In the genomic region with DNA sequence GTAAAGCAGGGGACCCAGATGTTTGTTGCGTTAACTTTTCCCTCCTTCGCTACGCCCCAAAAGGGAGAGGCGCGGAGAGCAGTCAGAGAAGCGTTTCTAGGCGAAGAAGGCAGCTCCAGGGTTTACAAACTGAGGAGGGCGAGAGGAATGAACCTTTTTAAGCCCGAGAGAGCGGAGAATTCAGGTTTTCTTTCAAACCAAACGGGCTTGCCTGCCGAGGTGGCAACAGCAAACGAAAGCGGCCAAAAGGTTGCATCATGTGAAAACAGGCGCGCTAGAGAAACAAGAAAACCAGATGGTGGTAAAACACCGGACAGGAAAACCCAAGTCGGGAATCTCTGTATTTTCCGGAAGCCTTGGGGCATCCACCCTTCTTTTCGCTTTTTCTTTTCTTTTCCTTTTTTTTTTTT, we compare ENCODE assay signal across 8 mouse cellular contexts. TPM values are rescaled to one million over a fixed set of nuclear protein-coding genes. Genes with fewer than 3 reads are reported as not detected.
DNase-seq lines count a peak whose midpoint lies in the region; ATAC-seq lines count a peak whose summit lies in the region.

No protein-coding gene starts in this region.

- H3K4me3 ChIP-seq in heart, embryonic 10.5 days, result peak overlapping the region; percentile 96
- H3K4me3 ChIP-seq in limb, embryonic 13.5 days, result peak overlapping the region; percentile 92
- peak overlapping the region; percentile 86 for H3K4me3 ChIP-seq in neural tube, embryonic 13.5 days

- H3K27ac ChIP-seq in heart, embryonic 10.5 days, result peak overlapping the region; percentile 99
- H3K27ac ChIP-seq in limb, embryonic 13.5 days, result peak overlapping the region; percentile 96; the same call in 1 of the 2 replicates
- peak overlapping the region; percentile 97 for H3K27ac ChIP-seq in neural tube, embryonic 13.5 days (replicated peaks)

- no peaks in the 10 kb centered on the region for H3K9me3 ChIP-seq in heart, embryonic 10.5 days
- no peaks in the 10 kb centered on the region for H3K9me3 ChIP-seq in limb, embryonic 13.5 days
- no peaks in the 10 kb centered on the region for H3K9me3 ChIP-seq in neural tube, embryonic 13.5 days

- DNase-seq in adrenal gland, adult 8-10 months, result peak; percentile 30
- DNase-seq in adrenal gland, postnatal 4 days (ENCODE audit: low spot score in 2 of 2), result no peak
- DNase-seq in thymus, postnatal 0 days (ENCODE audit: low spot score), result peak; percentile 39
- DNase-seq in thymus, adult 18-20 months, result no peak
- no peak for DNase-seq in heart, embryonic 10.5 days (ENCODE audit: low spot score)
- no peak for DNase-seq in left cerebral cortex, postnatal 14 days (ENCODE audit: low spot score in 2 of 2)

- WGBS in heart, embryonic 10.5 days, result under 1% methylated on average over 20 of the region's 20 CpGs
- under 1% methylated on average over 20 of the region's 20 CpGs for WGBS in limb, embryonic 13.5 days
- WGBS in neural tube, embryonic 13.5 days, result under 1% methylated on average over 20 of the region's 20 CpGs

- peaks cover 18% of the 10 kb centered on the region for H3K36me3 ChIP-seq in heart, embryonic 10.5 days
- no peaks in the 10 kb centered on the region for H3K36me3 ChIP-seq in limb, embryonic 13.5 days
- H3K36me3 ChIP-seq in neural tube, embryonic 13.5 days, result no peaks in the 10 kb centered on the region

- intact Hi-C loops in left cerebral cortex, postnatal 14 days (cut with DNase I), result loop anchor here (5.0 kb wide), 1 partner anchor 49 kb away; no protein-coding TSS in a partner anchor

- peaks cover 54% of the 10 kb centered on the region for H3K4me1 ChIP-seq in heart, embryonic 10.5 days
- peaks cover 52% of the 10 kb centered on the region for H3K4me1 ChIP-seq in limb, embryonic 13.5 days
- H3K4me1 ChIP-seq in neural tube, embryonic 13.5 days (replicated peaks), result peaks cover 57% of the 10 kb centered on the region

- no peaks in the 10 kb centered on the region for H3K27me3 ChIP-seq in heart, embryonic 10.5 days (ENCODE audit: insufficient read depth, poor library complexity, severe bottlenecking)
- peaks cover 12% of the 10 kb centered on the region for H3K27me3 ChIP-seq in limb, embryonic 13.5 days
- H3K27me3 ChIP-seq in neural tube, embryonic 13.5 days, result peaks cover 14% of the 10 kb centered on the region

- peak overlapping the region; percentile 95 for H3K9ac ChIP-seq in limb, embryonic 13.5 days
- H3K9ac ChIP-seq in neural tube, embryonic 13.5 days, result peak overlapping the region; percentile 91

- ATAC-seq in limb, embryonic 13.5 days (ENCODE audit: low FRiP score, low read depth), result no peak
- no peak for ATAC-seq in neural tube, embryonic 13.5 days (ENCODE audit: low read depth)

- peak overlapping the region; percentile 72 for H3K4me2 ChIP-seq in limb, embryonic 13.5 days (replicated peaks)
- H3K4me2 ChIP-seq in neural tube, embryonic 13.5 days, result peak overlapping the region; percentile 68

RNA-seq across cellular contexts. Expression of gene Clic4, which starts 1.2 kb away (rescaled TPM):
- 10 to 100 TPM; 59.8 to 89.0 (median 74.4) TPM for total RNA-seq in adrenal gland, adult 8-10 months (2022)
- 10 to 100 TPM; 83.9 to 96.2 TPM for total RNA-seq in adrenal gland, postnatal 4 days (2021)
- 71.1 and 72.5 TPM in 2 replicates for polyA plus RNA-seq in thymus, postnatal 0 days (2015; fragmentation: Nextera tagmentation; extraction: Ambion mirVana)
- 263 and 343 TPM in 2 replicates for polyA plus RNA-seq in heart, embryonic 10.5 days (2016; fragmentation: Nextera tagmentation; extraction: Ambion mirVana)
- 137 and 146 TPM in 2 replicates for polyA plus RNA-seq in limb, embryonic 13.5 days (2015; fragmentation: Nextera tagmentation; extraction: Ambion mirVana)
- polyA plus RNA-seq in neural tube, embryonic 13.5 days (2015; fragmentation: Nextera tagmentation; extraction: Ambion mirVana), result 76.3 and 84.4 TPM in 2 replicates
- total RNA-seq in left cerebral cortex, postnatal 14 days (2021), result 10 to 100 TPM; 31.2 to 32.0 TPM

Comparison
In these comparisons a context has a peak if more than half of its experiments do, and no peak if none do; other contexts are left out.
1. DNase-seq: peak in adrenal gland, adult 8-10 months (single experiment) and thymus, postnatal 0 days (single experiment); none in adrenal gland, postnatal 4 days (0 of 2), thymus, adult 18-20 months (0 of 2), heart, embryonic 10.5 days (single experiment) and left cerebral cortex, postnatal 14 days (0 of 2).
2. Peak in every context shown above with its lines, with median percentiles within 50 percentile points of each other: H3K27ac ChIP-seq and H3K4me3 ChIP-seq.